Mouse (Mus musculus) thymus, adult 2 months (tissue): ENCODE results near the gene Ezh1. TPM values are rescaled to one million over a fixed set of nuclear protein-coding genes. Genes with fewer than 3 reads are reported as not detected.

Experiments
- DNase-seq: peaks from one replicate; pipeline ENCODE4 v3.0.0; 2021
- H3K27ac ChIP-seq: fragments of 200-500 bp; 2 replicates; pipeline ENCODE4 v1.5.1; 2012; ENCODE audit warnings: low read length, control low read depth; ENCODE audit not compliant: control insufficient read depth, insufficient read depth
- H3K27me3 ChIP-seq: fragments of 200-500 bp; 2 replicates; pipeline ENCODE4 v1.6.1; 2012; ENCODE audit warnings: mild to moderate bottlenecking, low read length, moderate library complexity, mixed read lengths; ENCODE audit not compliant: control insufficient read depth, insufficient read depth
- H3K36me3 ChIP-seq: fragments of 200-500 bp; 2 replicates; pipeline ENCODE4 v1.6.1; 2012; ENCODE audit warnings: mild to moderate bottlenecking, low read length, moderate library complexity; ENCODE audit not compliant: control insufficient read depth, insufficient read depth
- H3K4me1 ChIP-seq: fragments of 200-500 bp; replicated peaks from 2 replicates; pipeline ENCODE4 v1.6.1; 2012; ENCODE audit warnings: low read length; ENCODE audit not compliant: control insufficient read depth, insufficient read depth
- H3K4me3 ChIP-seq: fragments of 200-500 bp; 2 replicates; pipeline ENCODE4 v1.5.1; 2012; ENCODE audit warnings: mild to moderate bottlenecking, low read length, control low read depth, moderate library complexity; ENCODE audit not compliant: control insufficient read depth, insufficient read depth
- CTCF ChIP-seq: fragments of 200-500 bp; IDR thresholded peaks from 2 replicates; pipeline ENCODE4 v1.5.1; 2012; ENCODE audit warnings: mild to moderate bottlenecking, control low read depth, low read length, moderate library complexity, borderline replicate concordance; ENCODE audit not compliant: control insufficient read depth, poor library complexity, insufficient read depth; ENCODE audit errors: extremely low read depth
- POLR2A ChIP-seq: fragments of 200-500 bp; IDR thresholded peaks from 2 replicates; pipeline ENCODE4 v1.6.1; 2012; ENCODE audit warnings: mild to moderate bottlenecking, low read length, control low read depth, moderate library complexity; ENCODE audit not compliant: control insufficient read depth, poor library complexity, insufficient read depth; ENCODE audit errors: extremely low read depth
- WGBS: fragments of 180-500 bp; shearing (Covaris S2); methylation state at CpG from one replicate; pipeline ENCODE4 v1.1.7; 2018; 5-methylcytosine and 5-hydroxymethylcytosine counted together
- polyA plus RNA-seq: library from polyadenylated mRNA; depleted of rRNA; stranded (reverse); fragments of >200 nt; gene quantifications from 2 replicates; pipeline ENCODE4 v1.2.3, GENCODE M21; 2012

Ezh1 gene
- polyA plus RNA-seq, 1 experiment: 43.3 TPM

- TF ChIP-seq CTCF (no peak), POLR2A (no peak)
- DNase-seq: no peak
- H3K4me3 ChIP-seq: no peak overlapping the region
- H3K36me3 ChIP-seq: peaks cover 25% of the 10 kb centered on the region
- no peak overlapping the region for H3K27ac ChIP-seq
- no peaks in the 10 kb centered on the region for H3K27me3 ChIP-seq
- peaks cover 8% of the 10 kb centered on the region for H3K4me1 ChIP-seq
- WGBS: 97% methylated on average over 5 of the region's 5 CpGs
Observed at GRCm38 (mm10) chr11:101216936-101217335, 9.3 kb downstream of the Ezh1 start.

DNA sequence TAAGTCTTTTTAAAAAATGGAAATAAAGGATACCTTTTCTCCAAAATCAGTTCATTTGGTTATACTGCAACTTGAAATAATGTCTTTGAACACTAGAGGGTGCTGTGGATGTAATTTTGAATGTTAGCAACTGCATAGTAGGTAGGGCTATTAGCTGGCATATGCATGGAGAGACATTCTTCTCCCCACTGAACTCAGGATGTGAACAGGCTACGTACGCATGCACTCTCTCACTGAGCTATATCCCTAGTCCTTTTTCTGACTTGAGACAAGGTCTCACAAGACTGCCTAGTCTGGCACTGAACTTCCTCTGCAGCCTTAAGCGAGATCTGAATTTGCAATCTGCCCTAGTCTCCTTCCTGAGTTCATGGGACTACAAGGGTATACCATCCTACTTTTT is 14.3 kb downstream of the Ezh1 start:
- no peaks in the 10 kb centered on the region for H3K27me3 ChIP-seq
- H3K4me1 ChIP-seq: no peaks in the 10 kb centered on the region
- TF ChIP-seq POLR2A (no peak), CTCF (no peak)
- WGBS: 81% methylated on average over 3 of the region's 3 CpGs
- DNase-seq: peak; percentile 35
- no peak overlapping the region for H3K27ac ChIP-seq
- H3K4me3 ChIP-seq: no peak overlapping the region
- peaks cover 51% of the 10 kb centered on the region for H3K36me3 ChIP-seq

DNA sequence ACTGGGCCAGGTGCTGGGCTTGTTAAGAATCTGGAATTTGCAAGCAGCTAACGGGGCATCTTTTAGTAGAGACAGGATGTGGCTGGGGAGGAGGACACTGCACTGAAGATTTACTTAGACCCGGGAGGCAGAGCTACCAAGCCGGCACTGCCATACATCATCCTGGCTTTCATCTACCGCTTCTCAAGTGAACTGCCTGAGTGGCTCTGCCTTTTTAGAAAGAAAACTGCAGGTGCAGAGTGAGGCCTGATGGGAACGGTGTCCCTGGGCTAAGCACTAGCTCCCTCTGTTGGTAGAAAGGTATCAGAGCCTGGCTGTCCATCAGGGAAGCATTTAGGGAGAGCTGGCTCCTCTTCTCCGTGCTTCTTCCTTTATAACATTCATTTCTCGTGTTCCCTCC is 25.3 kb downstream of the Ezh1 start:
- WGBS: 17% methylated on average over 7 of the region's 7 CpGs
- Histone ChIP-seq H3K36me3 (peaks cover 17% of the 10 kb centered on the region), H3K27me3 (no peaks in the 10 kb centered on the region), H3K27ac (peak overlapping the region; percentile 60; the same call in 1 of the 2 replicates), H3K4me1 (peaks cover 11% of the 10 kb centered on the region), H3K4me3 (no peak overlapping the region)
- peak; percentile 71 for DNase-seq
- no peak for TF ChIP-seq CTCF
- no peak for TF ChIP-seq POLR2A

- Histone ChIP-seq H3K4me1 (peaks cover 22% of the 10 kb centered on the region), H3K27ac (no peak overlapping the region), H3K4me3 (no peak overlapping the region), H3K27me3 (no peaks in the 10 kb centered on the region), H3K36me3 (peaks cover 17% of the 10 kb centered on the region)
- TF ChIP-seq CTCF (no peak), POLR2A (no peak)
- no peak for DNase-seq
- 76% methylated on average over 3 of the region's 3 CpGs for WGBS
Observed at GRCm38 (mm10) chr11:101199555-101199954, 26.7 kb downstream of the Ezh1 start.

DNA sequence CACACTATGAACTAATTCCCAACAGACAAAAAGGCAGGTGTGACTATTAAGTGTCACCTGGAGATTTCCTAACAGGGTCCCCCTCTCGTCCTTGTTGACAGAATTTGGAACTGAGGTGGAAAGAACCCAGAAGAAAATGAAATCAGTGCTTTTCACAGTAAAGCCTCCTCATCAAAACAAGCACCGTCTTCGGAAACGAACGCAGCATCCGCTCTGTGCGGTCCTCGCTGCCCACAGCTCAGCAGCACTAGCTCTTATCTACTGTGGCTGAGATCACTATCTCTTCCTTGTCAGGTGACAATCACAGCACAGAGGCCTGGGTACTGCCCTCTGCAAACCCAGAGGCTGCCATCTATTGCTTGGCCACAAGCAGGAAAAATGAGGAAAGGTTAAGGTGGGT is 30.1 kb downstream of the Ezh1 start:
- Histone ChIP-seq H3K36me3 (peaks cover 9% of the 10 kb centered on the region), H3K4me3 (no peak overlapping the region), H3K27me3 (no peaks in the 10 kb centered on the region), H3K27ac (no peak overlapping the region), H3K4me1 (peaks cover 33% of the 10 kb centered on the region)
- DNase-seq: no peak
- TF ChIP-seq POLR2A (no peak), CTCF (no peak)
- WGBS: 69% methylated on average over 8 of the region's 8 CpGs

- Histone ChIP-seq H3K27me3 (no peaks in the 10 kb centered on the region), H3K27ac (no peak overlapping the region), H3K4me1 (peaks cover 29% of the 10 kb centered on the region), H3K4me3 (no peak overlapping the region), H3K36me3 (peaks cover 9% of the 10 kb centered on the region)
- 91% methylated on average over 8 of the region's 8 CpGs for WGBS
- DNase-seq: no peak
- TF ChIP-seq POLR2A (no peak), CTCF (no peak)
Observed at GRCm38 (mm10) chr11:101195571-101195970, 30.7 kb downstream of the Ezh1 start.

DNA sequence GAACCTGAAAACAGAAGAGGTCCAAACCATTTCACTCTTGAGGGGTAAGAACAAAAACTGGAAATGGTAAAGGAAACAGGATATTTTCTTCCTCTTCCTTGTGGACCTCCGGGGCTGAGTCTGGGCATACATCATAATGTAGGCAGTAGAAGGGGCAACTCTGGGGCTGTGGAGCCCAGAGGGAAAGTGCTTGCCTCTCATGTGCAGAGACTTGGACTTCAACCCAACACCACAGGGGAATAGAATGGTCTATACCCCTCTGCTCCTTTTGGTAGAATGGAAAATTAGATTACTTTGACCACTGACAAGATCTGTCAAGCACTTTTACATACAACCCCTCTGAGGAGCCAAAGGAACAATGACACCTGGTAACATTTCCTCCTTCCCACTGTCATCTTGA is 31.2 kb downstream of the Ezh1 start:
- no peak overlapping the region for H3K4me3 ChIP-seq
- H3K36me3 ChIP-seq: peaks cover 5% of the 10 kb centered on the region
- no peak for DNase-seq
- H3K27me3 ChIP-seq: no peaks in the 10 kb centered on the region
- peaks cover 28% of the 10 kb centered on the region for H3K4me1 ChIP-seq
- 36% methylated on average over 1 of the region's 1 CpGs for WGBS
- H3K27ac ChIP-seq: no peak overlapping the region
- TF ChIP-seq CTCF (no peak), POLR2A (no peak)
